Mouse (Mus musculus) heart, embryonic 15.5 days (tissue): ENCODE data around the gene Olfr1394. TPM values are rescaled to one million over a fixed set of nuclear protein-coding genes. Genes with fewer than 3 reads are reported as not detected.
"Not testable (repeated sequence)": the region's sequence is repeated elsewhere in the genome, so short reads cannot be mapped to it uniquely, and the experiment has no call there.

Experiments used
- ATAC-seq: fragments of 200-750 bp; cut with Nextera tagmentation; replicated peaks from 2 replicates; pipeline ENCODE4 v1.8.0; 2017; ENCODE audit warnings: low read depth, moderate TSS enrichment; ENCODE audit not compliant: insufficient number of reproducible peaks, insufficient read depth, low FRiP score
- H3K27ac ChIP-seq: fragments of 300-500 bp; sonication (generic); 2 replicates; pipeline ENCODE4 v1.5.1; 2015; ENCODE audit warnings: mild to moderate bottlenecking, inconsistent platforms
- H3K27me3 ChIP-seq: fragments of 300-500 bp; sonication (generic); 2 replicates; pipeline ENCODE4 v1.6.1; 2015; ENCODE audit warnings: inconsistent platforms
- H3K36me3 ChIP-seq: fragments of 300-500 bp; sonication (generic); 2 replicates; pipeline ENCODE4 v1.6.1; 2015; ENCODE audit warnings: mild to moderate bottlenecking, inconsistent platforms
- H3K4me1 ChIP-seq: fragments of 300-500 bp; sonication (generic); replicated peaks from 2 replicates; pipeline ENCODE4 v1.6.1; 2015; ENCODE audit warnings: inconsistent platforms
- H3K4me2 ChIP-seq: fragments of 300-500 bp; sonication (generic); 2 replicates; pipeline ENCODE4 v1.6.1; 2015; ENCODE audit warnings: inconsistent platforms, mild to moderate bottlenecking, moderate library complexity
- H3K4me3 ChIP-seq: fragments of 300-500 bp; sonication (generic); 2 replicates; pipeline ENCODE4 v1.5.1; 2015; ENCODE audit warnings: mild to moderate bottlenecking, inconsistent platforms
- H3K9ac ChIP-seq: fragments of 300-500 bp; sonication (generic); 2 replicates; pipeline ENCODE4 v1.6.1; 2015; ENCODE audit warnings: mild to moderate bottlenecking, inconsistent platforms
- H3K9me3 ChIP-seq: fragments of 300-500 bp; sonication (generic); replicated peaks from 2 replicates; pipeline ENCODE4 v1.6.1; 2016; ENCODE audit warnings: inconsistent platforms
- WGBS: fragments of 180-500 bp; shearing (Covaris S2); methylation state at CpG from one replicate; pipeline ENCODE4 v1.1.7; 2015; ENCODE audit warnings: mixed read lengths; 5-methylcytosine and 5-hydroxymethylcytosine counted together
- polyA plus RNA-seq: library from polyadenylated mRNA; unstranded; fragments of >200 nt; fragmentation: Nextera tagmentation; extraction: Ambion mirVana; gene quantifications from 2 replicates; pipeline ENCODE4 v1.2.1, GENCODE M21; 2015

The Olfr1394 gene
- polyA plus RNA-seq, 1 experiment from 2014 or later = not detected

- Histone ChIP-seq H3K27ac (no peak overlapping the region), H3K4me3 (no peak overlapping the region), H3K9me3 (no peaks in the 10 kb centered on the region), H3K27me3 (no peaks in the 10 kb centered on the region), H3K4me1 (no peaks in the 10 kb centered on the region), H3K4me2 (no peak overlapping the region), H3K36me3 (no peaks in the 10 kb centered on the region), H3K9ac (no peak overlapping the region)
- WGBS = 39% methylated on average over 2 of the region's 2 CpGs
- no peak for ATAC-seq
These were observed 36.9 kb downstream of the Olfr1394 start for GRCm38 (mm10) chr11:49191083-49191482.

DNA sequence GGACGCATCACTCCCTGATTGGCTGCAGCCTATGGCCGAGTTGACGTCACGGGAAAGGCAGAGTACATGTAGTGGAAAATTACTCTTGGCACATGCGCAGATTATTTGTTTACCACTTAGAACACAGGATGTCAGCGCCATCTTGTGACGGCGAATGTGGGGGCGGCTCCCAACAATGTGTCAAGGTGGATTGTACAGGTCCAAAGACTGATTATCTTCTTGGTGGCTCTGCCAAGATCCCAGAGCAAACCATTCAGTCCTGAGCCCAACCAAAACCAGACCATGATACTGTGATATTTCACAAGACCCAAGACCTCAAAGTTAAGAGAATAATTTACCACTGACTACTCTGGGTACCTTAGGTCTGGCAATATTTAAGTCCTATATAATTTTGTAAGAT is 40.6 kb downstream of the Olfr1394 start:
- H3K4me1 ChIP-seq, H3K27me3 ChIP-seq, H3K4me2 ChIP-seq, H3K27ac ChIP-seq, H3K36me3 ChIP-seq, ATAC-seq, H3K9ac ChIP-seq, H3K9me3 ChIP-seq, H3K4me3 ChIP-seq: not testable (repeated sequence)
- whole genome bisulfite sequencing = 93% methylated on average over 9 of the region's 9 CpGs

GRCm38 (mm10) chr11:49195819-49196322 is 41.7 kb downstream of the Olfr1394 start:
- Histone ChIP-seq H3K9me3 (no peaks in the 10 kb centered on the region), H3K27me3 (no peaks in the 10 kb centered on the region), H3K9ac (no peak overlapping the region), H3K4me3 (no peak overlapping the region), H3K4me2 (no peak overlapping the region), H3K27ac (peak overlapping the region; percentile 56), H3K36me3 (no peaks in the 10 kb centered on the region), H3K4me1 (no peaks in the 10 kb centered on the region)
- peak; percentile 60; the same call in 1 of the 2 replicates for ATAC-seq
- WGBS = 55% methylated on average over 7 of the region's 7 CpGs

DNA sequence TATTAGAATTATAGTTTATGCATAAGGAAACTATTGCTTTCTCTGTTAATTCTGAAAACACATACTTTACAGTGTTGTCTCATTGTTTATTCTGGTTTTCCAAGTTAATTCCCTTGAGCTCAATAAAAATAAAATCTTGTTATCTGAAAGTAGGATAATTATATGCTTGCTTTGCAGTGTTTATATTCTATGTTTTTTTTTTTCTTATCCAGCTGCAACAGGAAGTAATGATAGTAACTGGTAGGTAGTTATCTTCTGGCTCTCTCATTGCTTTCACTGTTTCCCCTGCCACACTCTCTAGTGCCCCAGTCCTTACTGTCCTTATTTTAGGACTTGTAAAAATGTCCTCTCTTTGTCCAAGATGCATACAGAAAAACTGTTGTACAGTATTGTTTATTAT is 46.5 kb downstream of the Olfr1394 start:
- H3K27me3 ChIP-seq = no peaks in the 10 kb centered on the region
- no peak overlapping the region for H3K4me3 ChIP-seq
- peaks cover 14% of the 10 kb centered on the region for H3K4me1 ChIP-seq
- H3K36me3 ChIP-seq = no peaks in the 10 kb centered on the region
- ATAC-seq = no peak
- no peak overlapping the region for H3K9ac ChIP-seq
- H3K9me3 ChIP-seq = no peaks in the 10 kb centered on the region
- H3K4me2 ChIP-seq = no peak overlapping the region
- no peak overlapping the region for H3K27ac ChIP-seq

GRCm38 (mm10) chr11:49201142-49201541 is 47.0 kb downstream of the Olfr1394 start:
- Histone ChIP-seq H3K4me3 (no peak overlapping the region), H3K27me3 (no peaks in the 10 kb centered on the region), H3K36me3 (no peaks in the 10 kb centered on the region), H3K4me2 (no peak overlapping the region), H3K9me3 (no peaks in the 10 kb centered on the region), H3K4me1 (peaks cover 14% of the 10 kb centered on the region), H3K9ac (no peak overlapping the region), H3K27ac (no peak overlapping the region)
- ATAC-seq = no peak

DNA sequence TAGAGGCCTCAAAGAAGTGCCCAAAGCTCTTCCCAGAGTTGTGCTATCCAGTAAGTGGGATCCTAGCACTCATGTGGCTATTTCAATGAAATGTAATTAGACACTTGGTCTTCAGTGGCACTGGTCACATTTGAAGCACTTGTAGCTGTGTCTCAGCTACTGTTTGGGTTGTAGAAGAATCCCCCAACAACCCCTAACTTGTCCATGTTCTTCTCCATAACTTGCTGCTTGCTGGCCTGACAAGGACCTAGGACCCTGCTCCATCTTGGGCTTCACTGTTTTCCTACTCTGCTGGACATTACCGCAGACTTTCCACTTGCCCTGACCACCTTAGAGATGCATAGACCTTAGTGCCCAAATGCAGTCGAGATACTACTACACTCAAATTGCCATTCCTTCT is 47.9 kb downstream of the Olfr1394 start:
- ATAC-seq = no peak
- Histone ChIP-seq H3K9me3 (no peaks in the 10 kb centered on the region), H3K36me3 (no peaks in the 10 kb centered on the region), H3K4me2 (peak overlapping the region; percentile 82), H3K4me3 (peak overlapping the region; percentile 76), H3K9ac (peak overlapping the region; percentile 84), H3K27me3 (no peaks in the 10 kb centered on the region), H3K4me1 (peaks cover 14% of the 10 kb centered on the region), H3K27ac (peak overlapping the region; percentile 99)
- 45% methylated on average over 2 of the region's 2 CpGs for WGBS

DNA sequence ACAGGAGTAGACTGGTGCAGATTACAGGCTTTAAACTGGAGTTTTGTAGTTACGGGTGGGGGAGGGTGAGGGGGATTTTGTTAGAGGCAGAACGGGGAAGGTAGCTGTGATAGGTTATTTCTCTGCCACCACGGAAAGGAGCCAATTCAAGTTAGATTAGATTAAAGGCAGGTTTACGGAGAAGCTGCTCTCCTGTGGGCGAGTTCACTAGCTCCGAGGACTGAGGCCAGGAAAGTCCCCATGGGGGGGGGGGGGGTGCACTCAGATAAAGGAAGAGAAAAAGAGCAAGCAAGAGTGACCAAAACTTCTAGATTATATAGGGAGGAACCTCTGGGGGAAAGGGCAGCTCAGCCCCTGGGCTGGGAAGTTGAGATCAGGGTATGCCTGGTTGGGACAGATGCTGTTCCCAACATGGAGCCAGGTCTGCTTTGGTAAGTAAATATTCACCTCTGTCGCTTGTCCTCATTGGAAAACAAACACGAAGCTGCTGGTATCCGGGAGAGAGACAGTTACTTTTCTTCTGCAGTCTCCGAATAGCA is 48.4 kb downstream of the Olfr1394 start:
- H3K9ac ChIP-seq = peak overlapping the region; percentile 84
- H3K27ac ChIP-seq = peak overlapping the region; percentile 99
- H3K9me3 ChIP-seq = no peaks in the 10 kb centered on the region
- H3K4me2 ChIP-seq = peak overlapping the region; percentile 82
- no peaks in the 10 kb centered on the region for H3K36me3 ChIP-seq
- no peaks in the 10 kb centered on the region for H3K27me3 ChIP-seq
- no peak; the same call in 1 of the 2 replicates for ATAC-seq
- H3K4me1 ChIP-seq = peaks cover 16% of the 10 kb centered on the region
- H3K4me3 ChIP-seq = peak overlapping the region; percentile 76
- under 1% methylated on average over 10 of the region's 10 CpGs for WGBS

DNA sequence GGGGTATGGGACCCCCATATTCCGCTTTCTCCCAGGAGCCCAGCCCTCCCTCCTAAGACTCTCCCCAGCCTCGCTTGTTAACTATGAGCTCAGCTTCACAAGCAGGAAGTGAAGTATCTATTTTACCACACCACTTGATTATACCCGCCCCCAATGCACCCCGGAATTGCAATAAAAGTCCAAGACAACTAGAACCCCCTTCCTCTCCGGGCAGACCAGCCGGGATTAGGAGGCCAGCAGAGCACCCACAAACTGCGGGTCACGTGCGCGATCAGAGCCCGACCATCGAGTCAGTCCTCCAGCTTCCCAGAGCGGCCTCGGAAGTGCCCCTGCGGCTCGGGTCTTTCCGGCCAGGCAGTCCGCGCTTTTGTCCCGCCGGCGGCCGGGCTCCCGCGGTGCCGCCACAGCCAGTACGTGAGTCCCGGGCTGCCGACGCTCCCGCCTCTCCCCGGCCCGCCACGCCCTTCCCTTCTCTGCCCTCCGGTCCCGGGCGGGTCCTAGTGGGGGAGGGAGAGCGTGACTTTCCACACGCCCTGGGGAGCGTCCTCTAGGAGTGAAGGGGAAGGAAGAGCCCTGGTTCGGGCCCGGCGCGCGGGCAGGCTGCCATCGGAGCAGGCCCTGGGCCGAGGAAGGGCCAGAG is 49.1 kb downstream of the Olfr1394 start, which contains the start of gene Zfp62:
Gene Zfp62, plus strand, starts transcription at position 164 of the 640 bp plus-strand sequence.
- no peaks in the 10 kb centered on the region for H3K36me3 ChIP-seq
- peaks cover 16% of the 10 kb centered on the region for H3K4me1 ChIP-seq
- H3K4me3 ChIP-seq = peak within 1 kb of the TSS; percentile 76
- peak within 1 kb of the TSS; percentile 82 for H3K4me2 ChIP-seq
- peak within 1 kb of the TSS; percentile 84 for H3K9ac ChIP-seq
- no peaks in the 10 kb centered on the region for H3K27me3 ChIP-seq
- H3K9me3 ChIP-seq = no peaks in the 10 kb centered on the region
- H3K27ac ChIP-seq = peak within 1 kb of the TSS; percentile 99
- peak; percentile 93 for ATAC-seq
- WGBS = under 1% methylated on average over 47 of the region's 47 CpGs

DNA sequence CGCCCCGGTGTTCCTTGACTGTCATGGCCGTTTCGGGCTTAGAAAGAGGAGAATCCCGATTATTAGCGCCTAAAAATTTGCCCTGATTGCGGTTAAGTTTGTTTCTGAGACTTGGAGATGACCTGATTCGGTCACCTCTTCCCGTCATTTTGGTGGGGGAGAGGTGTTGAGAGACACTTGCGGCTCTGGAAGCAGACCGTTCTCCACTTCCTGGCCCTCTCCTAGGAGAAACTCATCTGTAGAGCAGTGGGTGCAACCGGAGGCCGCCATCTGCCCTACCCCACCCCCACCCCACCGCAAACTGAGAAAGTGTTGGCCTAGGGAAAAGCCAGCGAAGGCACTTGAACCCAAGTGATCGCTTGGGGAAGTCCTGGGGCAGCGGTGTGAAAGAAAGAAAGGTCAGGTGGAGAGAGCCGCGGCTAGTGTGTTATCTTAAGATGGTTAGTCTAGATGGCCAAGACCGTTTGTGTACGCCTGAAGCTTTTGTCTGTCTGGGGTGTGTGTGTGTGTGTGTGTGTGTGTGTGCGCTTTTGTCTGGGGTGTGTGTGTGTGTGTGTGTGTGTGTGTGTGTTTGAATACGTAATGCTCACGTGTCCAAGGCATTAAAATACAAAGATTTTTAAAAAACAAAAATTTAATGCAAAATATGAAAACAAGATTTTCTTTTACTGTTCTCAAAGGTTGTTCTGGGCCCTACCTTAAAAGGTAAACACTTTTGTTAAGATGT is 49.8 kb downstream of the Olfr1394 start:
- H3K36me3 ChIP-seq = no peaks in the 10 kb centered on the region
- peak; percentile 69 for ATAC-seq

GRCm38 (mm10) chr11:49205080-49205590 is 51.0 kb downstream of the Olfr1394 start:
- Histone ChIP-seq H3K4me3 (peak overlapping the region; percentile 76; the same call in 1 of the 2 replicates), H3K4me2 (peak overlapping the region; percentile 82), H3K9ac (no peak overlapping the region), H3K36me3 (no peaks in the 10 kb centered on the region), H3K4me1 (peaks cover 16% of the 10 kb centered on the region), H3K27me3 (no peaks in the 10 kb centered on the region), H3K9me3 (no peaks in the 10 kb centered on the region), H3K27ac (no peak overlapping the region)
- no peak for ATAC-seq
- 61% methylated on average over 6 of the region's 6 CpGs for WGBS

More for the DNA sequence above, 49.8 kb downstream of the Olfr1394 start:
- Histone ChIP-seq H3K9ac (peak overlapping the region; percentile 84), H3K4me1 (peaks cover 16% of the 10 kb centered on the region), H3K4me2 (peak overlapping the region; percentile 82), H3K27me3 (no peaks in the 10 kb centered on the region), H3K27ac (peak overlapping the region; percentile 99), H3K9me3 (no peaks in the 10 kb centered on the region), H3K4me3 (peak overlapping the region; percentile 76)
- under 1% methylated on average over 24 of the region's 24 CpGs for WGBS

DNA sequence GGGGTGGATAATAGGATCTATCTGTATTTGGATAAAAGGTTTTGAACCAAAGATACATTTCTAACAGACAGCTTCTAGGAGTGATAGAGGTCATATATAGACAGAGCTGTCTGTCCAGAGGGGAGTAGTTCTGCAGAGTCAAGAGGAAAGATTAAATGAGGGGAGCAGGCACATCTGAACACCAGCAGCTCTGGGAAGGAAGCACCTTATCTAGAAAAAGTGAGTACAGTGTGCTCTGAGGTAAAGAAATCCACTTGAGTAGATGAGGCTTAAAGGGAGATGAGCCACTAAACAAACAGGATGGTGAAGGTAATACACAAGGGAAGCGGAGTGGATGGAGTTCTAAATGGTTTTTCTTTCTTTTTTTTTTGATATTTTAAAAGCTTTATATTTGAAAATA is 53.3 kb downstream of the Olfr1394 start:
- Histone ChIP-seq H3K9ac (no peak overlapping the region), H3K9me3 (no peaks in the 10 kb centered on the region), H3K27me3 (no peaks in the 10 kb centered on the region), H3K36me3 (no peaks in the 10 kb centered on the region), H3K4me2 (no peak overlapping the region), H3K4me3 (no peak overlapping the region), H3K4me1 (peaks cover 12% of the 10 kb centered on the region), H3K27ac (no peak overlapping the region)
- 95% methylated on average over 1 of the region's 1 CpGs for WGBS
- ATAC-seq = no peak
